Mouse (Mus musculus): Measurements from ENCODE around the gene Cgref1.

GRCm38 (mm10) chr5:30913060-30913841 lies 32.1 kb downstream of the Cgref1 start, which contains the start of gene Emilin1:
- no peak for TF ChIP-seq POLR2A (IDR thresholded peaks at IDR 0.05; ENCODE audit: low read depth, low read length)
- TF ChIP-seq CTCF (IDR thresholded peaks at IDR 0.05; ENCODE audit: extremely low read depth, insufficient read depth, insufficient read length, insufficient replicate concordance) = no peak

Measured in spleen, adult 2 months (tissue).